Mouse (Mus musculus) heart, postnatal 10 days (tissue): ENCODE measurements around the gene Phf21a. TPM values are rescaled to one million over a fixed set of nuclear protein-coding genes. Genes with fewer than 3 reads are reported as not detected.

Source experiments
- DNase-seq, 2 experiments: peaks; one replicate each; pipeline ENCODE4 v3.0.0; 2021
- intact Hi-C: fragments of 180-260 bp; cut with DNase I; formaldehyde crosslinking; loops from one replicate; pipeline ENCODE4 v1.15.1; 2025
- total RNA-seq, 2 experiments: library from RNA; stranded (reverse); gene quantifications; 2 replicates each; pipeline ENCODE4 v1.2.3; 2021

The Phf21a gene
- total RNA-seq, 2 experiments from 2014 or later: 31.3 to 42.1 TPM

- DNase-seq: no peak
- intact Hi-C loops: no loop called here
These were observed 80.3 kb downstream of the Phf21a start for GRCm38 (mm10) chr2:92173186-92173585.

- DNase-seq: no peak
- intact Hi-C loops: no loop called here
These were observed 81.3 kb downstream of the Phf21a start for GRCm38 (mm10) chr2:92174265-92174664.

- intact Hi-C loops: no loop called here
- no peak for DNase-seq
These were observed 82.1 kb downstream of the Phf21a start for GRCm38 (mm10) chr2:92175002-92175401.

- no peak for DNase-seq
- intact Hi-C loops: no loop called here
These were observed 83.4 kb downstream of the Phf21a start for GRCm38 (mm10) chr2:92176292-92176691.

- intact Hi-C loops: no loop called here
- no peak for DNase-seq
These were observed 89.3 kb downstream of the Phf21a start for GRCm38 (mm10) chr2:92182146-92182756.

- intact Hi-C loops: no loop called here
- peak; percentile 82 to 87 for DNase-seq
These were observed 90.1 kb downstream of the Phf21a start for GRCm38 (mm10) chr2:92182981-92183501.

- peak; percentile 95 to 96 for DNase-seq
These were observed 90.7 kb downstream of the Phf21a start for GRCm38 (mm10) chr2:92183613-92184076.

GRCm38 (mm10) chr2:92184077-92184921 is 91.4 kb downstream of the Phf21a start:
- intact Hi-C loops: loop anchor here (2.0 kb wide), 1 partner anchor 125 kb away; no protein-coding TSS in a partner anchor
- DNase-seq: peak; percentile 74 to 75

More at GRCm38 (mm10) chr2:92183613-92184076, 90.7 kb downstream of the Phf21a start:
- intact Hi-C loops: loop anchor here (2.0 kb wide), 1 partner anchor 125 kb away; no protein-coding TSS in a partner anchor

- peak; percentile 63 to 65 for DNase-seq
- intact Hi-C loops: loop anchor here (2.0 to 5.0 kb wide), 2 partner anchors 126 to 252 kb away; no protein-coding TSS in a partner anchor
These were observed 92.3 kb downstream of the Phf21a start for GRCm38 (mm10) chr2:92185062-92185765.

GRCm38 (mm10) chr2:92185766-92186450 is 93.0 kb downstream of the Phf21a start:
- intact Hi-C loops: loop anchor here (2.0 to 5.0 kb wide), 2 partner anchors 127 to 251 kb away; no protein-coding TSS in a partner anchor
- peak in 1 of 2 experiments; percentile 12 for DNase-seq

- intact Hi-C loops: loop anchor here (5.0 kb wide), 1 partner anchor 250 kb away; no protein-coding TSS in a partner anchor
- no peak for DNase-seq
These were observed 94.1 kb downstream of the Phf21a start for GRCm38 (mm10) chr2:92187061-92187460.

GRCm38 (mm10) chr2:92188744-92189143 is 95.8 kb downstream of the Phf21a start:
- DNase-seq: no peak
- intact Hi-C loops: loop anchor here (5.0 kb wide), 1 partner anchor 249 kb away; no protein-coding TSS in a partner anchor

- intact Hi-C loops: no loop called here
- no peak for DNase-seq
These were observed 98.0 kb downstream of the Phf21a start for GRCm38 (mm10) chr2:92190960-92191359.

GRCm38 (mm10) chr2:92191826-92192581 is 99.1 kb downstream of the Phf21a start:
- intact Hi-C loops: no loop called here

GRCm38 (mm10) chr2:92198126-92198525 is 105.2 kb downstream of the Phf21a start:
- peak in 1 of 2 experiments; percentile 9 for DNase-seq
- intact Hi-C loops: no loop called here

More at GRCm38 (mm10) chr2:92191826-92192581, 99.1 kb downstream of the Phf21a start:
- peak; percentile 59 to 78 for DNase-seq

GRCm38 (mm10) chr2:92198747-92199146 is 105.8 kb downstream of the Phf21a start:
- intact Hi-C loops: no loop called here
- DNase-seq: no peak

GRCm38 (mm10) chr2:92199562-92200286 is 106.8 kb downstream of the Phf21a start:
- intact Hi-C loops: no loop called here
- DNase-seq: no peak

GRCm38 (mm10) chr2:92202319-92203040 is 109.6 kb downstream of the Phf21a start:
- DNase-seq: no peak
- intact Hi-C loops: no loop called here
